Mouse (Mus musculus) brain, embryonic 14.5 days (tissue): ENCODE measurements around the gene Rpl22l1.

Experiments used
- CTCF ChIP-seq: fragments of 200-500 bp; IDR thresholded peaks from 2 replicates; pipeline ENCODE4 v1.5.1; 2012; ENCODE audit warnings: inconsistent platforms, mild to moderate bottlenecking, moderate library complexity, borderline replicate concordance; ENCODE audit not compliant: insufficient read depth, insufficient read length; ENCODE audit errors: extremely low read depth
- POLR2A ChIP-seq: fragments of 200-500 bp; IDR thresholded peaks from 2 replicates; pipeline ENCODE4 v1.6.1; 2012; ENCODE audit warnings: mild to moderate bottlenecking, inconsistent platforms, borderline replicate concordance; ENCODE audit not compliant: poor library complexity, insufficient read depth, insufficient read length, severe bottlenecking; ENCODE audit errors: extremely low read depth

GRCm38 (mm10) chr3:28775361-28775760, 29.9 kb upstream of the Rpl22l1 start:
- no peak for TF ChIP-seq CTCF
- TF ChIP-seq POLR2A = no peak
